Comparison of ENCODE assay signal across 11 mouse cellular contexts in the genomic region with DNA sequence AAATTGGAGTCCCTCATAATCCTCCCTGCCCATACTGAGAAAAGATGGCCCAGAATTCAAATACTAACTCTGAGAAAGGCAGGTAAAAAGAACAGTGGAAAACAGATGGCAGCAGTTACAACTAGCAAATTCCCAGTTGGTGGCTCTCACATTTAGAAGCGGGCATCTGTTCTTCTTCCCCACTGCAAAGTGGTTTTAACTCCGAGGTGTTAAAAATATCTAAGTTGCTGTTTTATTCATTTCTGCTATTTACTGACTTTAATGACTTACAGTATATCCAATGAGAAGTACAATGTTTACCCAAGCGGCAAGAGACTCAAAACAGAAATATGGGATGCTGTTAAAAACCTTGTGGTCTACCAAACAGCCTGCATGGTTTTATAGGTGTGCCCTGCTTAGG.
DNase-seq lines count a peak whose midpoint lies in the region; ATAC-seq lines count a peak whose summit lies in the region.
"Had no signal": no experiment of that assay in that cellular context is flagged by ENCODE, and none has a peak within 500 bp of the region (broad histone marks: within the 10 kb centered on the region; RNA-seq: fewer than 3 reads in every experiment).

No protein-coding gene starts in this region.

- intact Hi-C loops in left cerebral cortex, postnatal 14 days (cut with DNase I): no loop called here

- peak; percentile 92 for ATAC-seq in frontal cortex, adult (ENCODE audit: low TSS enrichment)

- no peak for DNase-seq in frontal cortex, postnatal 25 days (ENCODE audit: low spot score in 2 of 2)
- peak; percentile 47 for DNase-seq in brain, embryonic 18.5 days (ENCODE audit: low read depth, low spot score)
- DNase-seq in cerebellum, postnatal 36 days: peak; percentile 6 to 43
- peak; percentile 25 to 52 for DNase-seq in left cerebral cortex, postnatal 14 days (ENCODE audit: low spot score in 2 of 2)
- no peak for DNase-seq in testis, postnatal 14 days (ENCODE audit: low spot score)
- DNase-seq in c-Kit-positive CD71-positive TER-119-positive erythroid progenitor cells, embryonic 14.5 days (ENCODE audit: low spot score): no peak
- DNase-seq in thymus, postnatal 25 days: no peak
- DNase-seq: adrenal gland, postnatal 25 days; B cell, adult 2 months; lung, postnatal 14 days had no signal

Comparison
In these comparisons a context has a peak if more than half of its experiments do, and no peak if none do; other contexts are left out.
1. DNase-seq: peak in brain, embryonic 18.5 days (single experiment), cerebellum, postnatal 36 days (2 of 2) and left cerebral cortex, postnatal 14 days (2 of 2); none in frontal cortex, postnatal 25 days (0 of 2), testis, postnatal 14 days (single experiment), c-Kit-positive CD71-positive TER-119-positive erythroid progenitor cells, embryonic 14.5 days (single experiment) and thymus, postnatal 25 days (single experiment).